Mouse (Mus musculus): ENCODE data around the gene Pnn. TPM values are rescaled to one million over a fixed set of nuclear protein-coding genes. Genes with fewer than 3 reads are reported as not detected.
"Not testable (repeated sequence)": the region's sequence is repeated elsewhere in the genome, so short reads cannot be mapped to it uniquely, and the experiment has no call there.

Pnn gene
- polyA plus RNA-seq, 1 experiment from 2014 or later = 104 TPM

DNA sequence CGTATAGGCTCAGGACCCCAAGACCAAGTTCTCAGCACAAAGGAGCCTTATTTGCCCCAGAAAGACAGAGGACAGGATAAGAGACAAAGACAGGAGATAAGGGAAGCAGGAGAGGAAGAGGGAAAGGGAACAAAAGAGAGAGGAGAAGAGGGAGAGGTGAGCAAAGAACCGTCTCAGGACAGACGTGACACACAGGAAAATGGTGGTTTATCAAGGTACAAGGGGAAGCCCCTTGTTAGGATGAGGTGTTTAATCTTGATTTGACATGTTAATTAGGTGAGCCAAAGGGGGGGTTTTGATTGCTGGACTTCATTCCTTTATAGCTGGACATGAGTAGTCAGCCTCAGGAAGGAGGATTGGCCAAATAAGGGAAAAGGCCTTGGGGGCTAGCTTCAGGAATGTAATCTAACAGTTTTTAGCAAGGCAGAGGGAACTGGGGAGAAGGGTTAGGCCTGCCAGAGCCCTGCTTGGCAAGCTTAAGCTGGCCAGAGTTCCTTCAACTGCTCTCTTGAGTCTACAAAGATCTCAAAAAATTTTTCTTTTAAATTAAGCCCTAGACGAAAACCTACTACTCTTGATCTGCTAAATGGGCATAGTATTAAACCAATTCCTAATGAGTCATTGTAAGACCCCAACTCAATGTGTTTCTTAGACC lies 11.4 kb upstream of the Pnn start:
- Histone ChIP-seq H3K27ac (no peak overlapping the region), H3K4me2 (replicated peaks) (no peak overlapping the region), H3K36me3 (peaks cover 49% of the 10 kb centered on the region), H3K9ac (no peak overlapping the region), H3K4me3 (no peak overlapping the region), H3K27me3 (no peaks in the 10 kb centered on the region), H3K9me3 (no peaks in the 10 kb centered on the region), H3K4me1 (peaks cover 13% of the 10 kb centered on the region)
- no peak for ATAC-seq (ENCODE audit: low FRiP score, low read depth)
- 87% methylated on average over 4 of the region's 4 CpGs for WGBS

- H3K4me3 ChIP-seq = no peak overlapping the region
- H3K36me3 ChIP-seq = peaks cover 49% of the 10 kb centered on the region
- no peak overlapping the region for H3K27ac ChIP-seq
- H3K9me3 ChIP-seq = no peaks in the 10 kb centered on the region
- H3K9ac ChIP-seq = no peak overlapping the region
- no peak overlapping the region for H3K4me2 ChIP-seq (replicated peaks)
- 98% methylated on average over 11 of the region's 11 CpGs for WGBS
- no peaks in the 10 kb centered on the region for H3K27me3 ChIP-seq
- H3K4me1 ChIP-seq = peaks cover 14% of the 10 kb centered on the region
- ATAC-seq (ENCODE audit: low FRiP score, low read depth) = no peak
Measured at GRCm38 (mm10) chr12:59056222-59056621, 10.5 kb upstream of the Pnn start.

- H3K36me3 ChIP-seq = peaks cover 38% of the 10 kb centered on the region
Measured at GRCm38 (mm10) chr12:59058242-59058641, 8.4 kb upstream of the Pnn start.

GRCm38 (mm10) chr12:59060322-59060721 lies 6.4 kb upstream of the Pnn start:
- 60% methylated on average over 4 of the region's 4 CpGs for WGBS
- peak overlapping the region; percentile 91 for H3K27ac ChIP-seq
- peaks cover 14% of the 10 kb centered on the region for H3K4me1 ChIP-seq
- H3K9ac ChIP-seq = peak overlapping the region; percentile 91
- peak overlapping the region; percentile 79 for H3K4me2 ChIP-seq (replicated peaks)
- ATAC-seq (ENCODE audit: low FRiP score, low read depth) = no peak
- H3K9me3 ChIP-seq = no peaks in the 10 kb centered on the region
- peak overlapping the region; percentile 78 for H3K4me3 ChIP-seq
- peaks cover 30% of the 10 kb centered on the region for H3K36me3 ChIP-seq
- no peaks in the 10 kb centered on the region for H3K27me3 ChIP-seq

More at GRCm38 (mm10) chr12:59058242-59058641, 8.4 kb upstream of the Pnn start:
- not testable (repeated sequence) for H3K4me2 ChIP-seq (replicated peaks); H3K27ac ChIP-seq; H3K4me3 ChIP-seq; H3K9me3 ChIP-seq; H3K27me3 ChIP-seq; ATAC-seq (ENCODE audit: low FRiP score, low read depth); H3K9ac ChIP-seq
- WGBS = 80% methylated on average over 5 of the region's 5 CpGs
- H3K4me1 ChIP-seq = peaks cover 14% of the 10 kb centered on the region

GRCm38 (mm10) chr12:59060993-59061595 lies 5.6 kb upstream of the Pnn start, which contains the start of gene Trappc6b:
TSS of gene Trappc6b (minus strand) at chr12:59061472.
- under 1% methylated on average over 49 of the region's 49 CpGs for WGBS

GRCm38 (mm10) chr12:59064837-59065236 lies 1.8 kb upstream of the Pnn start:
- no peak for ATAC-seq (ENCODE audit: low FRiP score, low read depth)

More at GRCm38 (mm10) chr12:59060993-59061595, 5.6 kb upstream of the Pnn start, which contains the start of gene Trappc6b:
- H3K27me3 ChIP-seq = no peaks in the 10 kb centered on the region
- H3K27ac ChIP-seq = peak within 1 kb of the TSS; percentile 91
- ATAC-seq (ENCODE audit: low FRiP score, low read depth) = peak; percentile 95
- H3K4me2 ChIP-seq (replicated peaks) = peak within 1 kb of the TSS; percentile 79
- H3K9me3 ChIP-seq = no peaks in the 10 kb centered on the region
- H3K9ac ChIP-seq = peak within 1 kb of the TSS; percentile 91
- H3K4me1 ChIP-seq = peaks cover 16% of the 10 kb centered on the region
- H3K4me3 ChIP-seq = peak within 1 kb of the TSS; percentile 78
- H3K36me3 ChIP-seq = peaks cover 22% of the 10 kb centered on the region

DNA sequence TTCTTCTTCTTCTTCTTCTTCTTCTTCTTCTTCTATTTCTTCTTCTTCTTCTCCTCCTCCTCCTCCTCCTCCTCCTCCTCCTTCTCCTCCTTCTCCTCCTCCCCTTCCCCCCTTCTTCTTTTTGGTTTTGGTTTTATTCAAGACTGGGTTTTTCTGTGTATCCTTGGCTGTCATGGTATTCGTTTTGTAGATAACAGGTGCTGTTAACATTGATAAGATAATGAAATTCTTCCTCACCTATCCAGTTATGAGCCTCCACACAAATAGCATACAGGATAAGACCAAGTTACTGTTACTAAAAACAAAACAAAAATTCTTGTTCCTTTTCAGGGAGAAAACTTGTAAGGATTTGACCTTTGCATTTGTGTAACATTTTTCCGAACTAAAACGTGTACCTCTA lies 908 bp upstream of the Pnn start:
- Histone ChIP-seq H3K4me3 (peak overlapping the region; percentile 99; the same call in 1 of the 2 replicates), H3K9me3 (no peaks in the 10 kb centered on the region), H3K27me3 (no peaks in the 10 kb centered on the region), H3K36me3 (peaks cover 26% of the 10 kb centered on the region), H3K27ac (no peak overlapping the region), H3K4me1 (peaks cover 12% of the 10 kb centered on the region), H3K4me2 (replicated peaks) (peak overlapping the region; percentile 67), H3K9ac (peak overlapping the region; percentile 70)
- 74% methylated on average over 3 of the region's 3 CpGs for WGBS
- ATAC-seq (ENCODE audit: low FRiP score, low read depth) = no peak

More at GRCm38 (mm10) chr12:59064837-59065236, 1.8 kb upstream of the Pnn start:
- Histone ChIP-seq H3K27me3 (no peaks in the 10 kb centered on the region), H3K4me1 (peaks cover 18% of the 10 kb centered on the region), H3K27ac (no peak overlapping the region), H3K36me3 (peaks cover 17% of the 10 kb centered on the region), H3K4me2 (replicated peaks) (no peak overlapping the region), H3K4me3 (no peak overlapping the region), H3K9ac (no peak overlapping the region), H3K9me3 (no peaks in the 10 kb centered on the region)
- 79% methylated on average over 8 of the region's 8 CpGs for WGBS

DNA sequence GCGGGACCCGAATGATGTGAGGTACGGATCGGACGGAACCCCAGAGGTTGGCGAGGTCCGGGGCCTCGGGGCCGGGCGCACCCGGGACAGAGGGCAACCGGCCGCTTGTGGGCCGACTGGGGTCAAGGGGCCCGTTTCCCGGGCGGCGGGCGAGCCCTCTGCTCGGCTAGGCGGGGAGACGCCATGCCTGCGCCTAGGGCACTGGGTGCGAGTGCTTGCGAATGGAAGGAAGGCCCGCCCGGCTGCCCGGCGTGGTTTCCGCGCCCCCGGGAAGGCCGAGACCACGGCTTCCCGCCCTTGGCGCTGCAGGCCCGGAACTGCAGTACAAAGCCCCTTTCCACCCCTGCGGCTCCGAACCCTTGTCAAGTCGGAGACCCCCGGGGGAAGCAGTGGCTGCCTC lies 411 bp downstream of the Pnn start:
- ATAC-seq (ENCODE audit: low FRiP score, low read depth) = peak; percentile 45
- H3K27me3 ChIP-seq = no peaks in the 10 kb centered on the region
- H3K36me3 ChIP-seq = peaks cover 39% of the 10 kb centered on the region
- no peaks in the 10 kb centered on the region for H3K9me3 ChIP-seq
- H3K4me1 ChIP-seq = peaks cover 12% of the 10 kb centered on the region
- WGBS = under 1% methylated on average over 41 of the region's 41 CpGs
- peak overlapping the region; percentile 88 for H3K4me2 ChIP-seq (replicated peaks)
- H3K4me3 ChIP-seq = peak overlapping the region; percentile 99
- peak overlapping the region; percentile 100 for H3K9ac ChIP-seq
- H3K27ac ChIP-seq = peak overlapping the region; percentile 89

- 93% methylated on average over 13 of the region's 13 CpGs for WGBS
- ATAC-seq (ENCODE audit: low FRiP score, low read depth) = no peak
- Histone ChIP-seq H3K4me1 (peaks cover 12% of the 10 kb centered on the region), H3K4me3 (no peak overlapping the region), H3K9me3 (no peaks in the 10 kb centered on the region), H3K9ac (no peak overlapping the region), H3K36me3 (peaks cover 48% of the 10 kb centered on the region), H3K27ac (no peak overlapping the region), H3K4me2 (replicated peaks) (no peak overlapping the region), H3K27me3 (no peaks in the 10 kb centered on the region)
Measured at GRCm38 (mm10) chr12:59068791-59069190, 2.1 kb downstream of the Pnn start.

GRCm38 (mm10) chr12:59072286-59072685 lies 5.6 kb downstream of the Pnn start:
- H3K36me3 ChIP-seq = peaks cover 56% of the 10 kb centered on the region
- H3K27ac ChIP-seq = no peak overlapping the region
- peaks cover 9% of the 10 kb centered on the region for H3K4me1 ChIP-seq
- H3K4me2 ChIP-seq (replicated peaks) = no peak overlapping the region
- 88% methylated on average over 11 of the region's 11 CpGs for whole genome bisulfite sequencing
- H3K4me3 ChIP-seq = no peak overlapping the region
- no peak for ATAC-seq (ENCODE audit: low FRiP score, low read depth)
- no peak overlapping the region for H3K9ac ChIP-seq
- H3K9me3 ChIP-seq = no peaks in the 10 kb centered on the region
- no peaks in the 10 kb centered on the region for H3K27me3 ChIP-seq

- Histone ChIP-seq H3K36me3 (peaks cover 46% of the 10 kb centered on the region), H3K4me3 (no peak overlapping the region), H3K27me3 (no peaks in the 10 kb centered on the region), H3K9me3 (no peaks in the 10 kb centered on the region), H3K4me1 (no peaks in the 10 kb centered on the region), H3K9ac (no peak overlapping the region), H3K27ac (no peak overlapping the region), H3K4me2 (replicated peaks) (no peak overlapping the region)
- 90% methylated on average over 3 of the region's 3 CpGs for whole genome bisulfite sequencing
- ATAC-seq (ENCODE audit: low FRiP score, low read depth) = peak; percentile 40; the same call in 1 of the 2 replicates
Measured at GRCm38 (mm10) chr12:59074052-59074451, 7.4 kb downstream of the Pnn start.

DNA sequence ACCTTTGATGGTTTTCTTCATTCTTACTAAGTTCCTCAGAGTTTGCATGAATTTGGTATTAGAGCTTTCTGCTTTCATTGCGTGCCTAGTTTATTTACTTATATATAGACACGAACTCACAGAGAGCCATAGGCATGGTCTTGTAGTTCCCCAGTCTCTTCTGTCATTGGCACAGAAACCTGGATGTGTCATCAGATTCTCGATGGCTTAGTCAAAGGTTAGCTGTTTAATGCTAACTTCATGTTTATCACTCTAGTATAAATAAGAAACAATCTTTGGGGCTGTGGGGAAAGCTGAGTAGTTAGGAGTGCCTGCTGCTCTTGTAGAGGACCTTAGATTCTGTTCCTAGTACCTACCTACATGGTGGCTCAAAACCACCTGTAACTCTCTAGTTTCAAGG lies 10.3 kb downstream of the Pnn start:
- Histone ChIP-seq H3K36me3 (peaks cover 18% of the 10 kb centered on the region), H3K9me3 (no peaks in the 10 kb centered on the region), H3K27me3 (no peaks in the 10 kb centered on the region), H3K27ac (no peak overlapping the region), H3K4me3 (no peak overlapping the region), H3K9ac (no peak overlapping the region), H3K4me2 (replicated peaks) (no peak overlapping the region), H3K4me1 (no peaks in the 10 kb centered on the region)
- ATAC-seq (ENCODE audit: low FRiP score, low read depth) = no peak
- WGBS = 91% methylated on average over 3 of the region's 3 CpGs

Data from limb, embryonic 13.5 days (tissue).